Mouse (Mus musculus): ENCODE measurements around the gene Smtnl2. TPM values are rescaled to one million over a fixed set of nuclear protein-coding genes. Genes with fewer than 3 reads are reported as not detected.

Gene Smtnl2
- polyA plus RNA-seq, 1 experiment from 2014 or later = 4.7 TPM

GRCm38 (mm10) chr11:72388113-72388529 lies 23.4 kb downstream of the Smtnl2 start:
- H3K9ac ChIP-seq (ENCODE audit: low read depth, low read length) = no peak overlapping the region
- no peak overlapping the region for H3K4me2 ChIP-seq (replicated peaks; ENCODE audit: low read depth, low read length)
- no peaks in the 10 kb centered on the region for H3K9me3 ChIP-seq (ENCODE audit: control insufficient read depth, low read length)
- no peak overlapping the region for H3K4me3 ChIP-seq (ENCODE audit: low read depth, low read length)
- 96% methylated on average over 6 of the region's 6 CpGs for WGBS
- ATAC-seq (ENCODE audit: low FRiP score) (no peak), DNase-seq (ENCODE audit: low spot score) (no peak)
- no peaks in the 10 kb centered on the region for H3K4me1 ChIP-seq (replicated peaks; ENCODE audit: control insufficient read depth, insufficient read depth, low read length)
- H3K36me3 ChIP-seq (ENCODE audit: control insufficient read depth, insufficient read depth, low read length) = no peaks in the 10 kb centered on the region
- no peaks in the 10 kb centered on the region for H3K27me3 ChIP-seq (ENCODE audit: control insufficient read depth, insufficient read depth, low read length)
- H3K27ac ChIP-seq (ENCODE audit: low read depth, low read length) = no peak overlapping the region

- ATAC-seq (ENCODE audit: low FRiP score) = no peak
- no peaks in the 10 kb centered on the region for H3K27me3 ChIP-seq (ENCODE audit: control insufficient read depth, insufficient read depth, low read length)
- no peak overlapping the region for H3K4me2 ChIP-seq (replicated peaks; ENCODE audit: low read depth, low read length)
- H3K4me3 ChIP-seq (ENCODE audit: low read depth, low read length) = no peak overlapping the region
- H3K27ac ChIP-seq (ENCODE audit: low read depth, low read length) = no peak overlapping the region
- no peak for DNase-seq (ENCODE audit: low spot score)
- no peak overlapping the region for H3K9ac ChIP-seq (ENCODE audit: low read depth, low read length)
- H3K36me3 ChIP-seq (ENCODE audit: control insufficient read depth, insufficient read depth, low read length) = no peaks in the 10 kb centered on the region
- H3K4me1 ChIP-seq (replicated peaks; ENCODE audit: control insufficient read depth, insufficient read depth, low read length) = peaks cover 3% of the 10 kb centered on the region; the same call in 1 of the 2 replicates
- no peaks in the 10 kb centered on the region for H3K9me3 ChIP-seq (ENCODE audit: control insufficient read depth, low read length)
- 75% methylated on average over 4 of the region's 4 CpGs for WGBS
These were observed 32.2 kb downstream of the Smtnl2 start for GRCm38 (mm10) chr11:72379351-72379750.

- WGBS = 75% methylated on average over 7 of the region's 7 CpGs
- no peaks in the 10 kb centered on the region for H3K36me3 ChIP-seq (ENCODE audit: control insufficient read depth, insufficient read depth, low read length)
- H3K4me1 ChIP-seq (replicated peaks; ENCODE audit: control insufficient read depth, insufficient read depth, low read length) = peaks cover 3% of the 10 kb centered on the region; the same call in 1 of the 2 replicates
- DNase-seq (ENCODE audit: low spot score) = no peak
- H3K4me2 ChIP-seq (replicated peaks; ENCODE audit: low read depth, low read length) = no peak overlapping the region
- H3K4me3 ChIP-seq (ENCODE audit: low read depth, low read length) = no peak overlapping the region
- ATAC-seq (ENCODE audit: low FRiP score) = no peak
- no peaks in the 10 kb centered on the region for H3K27me3 ChIP-seq (ENCODE audit: control insufficient read depth, insufficient read depth, low read length)
- no peak overlapping the region for H3K9ac ChIP-seq (ENCODE audit: low read depth, low read length)
- no peak overlapping the region for H3K27ac ChIP-seq (ENCODE audit: low read depth, low read length)
- no peaks in the 10 kb centered on the region for H3K9me3 ChIP-seq (ENCODE audit: control insufficient read depth, low read length)
These were observed 33.3 kb downstream of the Smtnl2 start for GRCm38 (mm10) chr11:72378222-72378621.

GRCm38 (mm10) chr11:72376562-72376961 lies 35.0 kb downstream of the Smtnl2 start:
- Histone ChIP-seq H3K9me3 (ENCODE audit: control insufficient read depth, low read length) (no peaks in the 10 kb centered on the region), H3K4me1 (replicated peaks; ENCODE audit: control insufficient read depth, insufficient read depth, low read length) (peaks cover 3% of the 10 kb centered on the region; the same call in 1 of the 2 replicates), H3K27me3 (ENCODE audit: control insufficient read depth, insufficient read depth, low read length) (no peaks in the 10 kb centered on the region), H3K9ac (ENCODE audit: low read depth, low read length) (no peak overlapping the region), H3K4me2 (replicated peaks; ENCODE audit: low read depth, low read length) (no peak overlapping the region), H3K4me3 (ENCODE audit: low read depth, low read length) (no peak overlapping the region), H3K36me3 (ENCODE audit: control insufficient read depth, insufficient read depth, low read length) (no peaks in the 10 kb centered on the region), H3K27ac (ENCODE audit: low read depth, low read length) (no peak overlapping the region)
- 77% methylated on average over 2 of the region's 2 CpGs for WGBS
- DNase-seq (ENCODE audit: low spot score) (no peak), ATAC-seq (ENCODE audit: low FRiP score) (no peak)

GRCm38 (mm10) chr11:72369904-72370672 lies 41.4 kb downstream of the Smtnl2 start:
- H3K4me3 ChIP-seq (ENCODE audit: low read depth, low read length) = no peak overlapping the region
- no peak overlapping the region for H3K9ac ChIP-seq (ENCODE audit: low read depth, low read length)
- 35% methylated on average over 12 of the region's 12 CpGs for WGBS
- H3K4me1 ChIP-seq (replicated peaks; ENCODE audit: control insufficient read depth, insufficient read depth, low read length) = no peaks in the 10 kb centered on the region
- no peak for DNase-seq (ENCODE audit: low spot score)
- H3K4me2 ChIP-seq (replicated peaks; ENCODE audit: low read depth, low read length) = no peak overlapping the region
- ATAC-seq (ENCODE audit: low FRiP score) = no peak
- no peaks in the 10 kb centered on the region for H3K36me3 ChIP-seq (ENCODE audit: control insufficient read depth, insufficient read depth, low read length)
- no peaks in the 10 kb centered on the region for H3K27me3 ChIP-seq (ENCODE audit: control insufficient read depth, insufficient read depth, low read length)
- H3K9me3 ChIP-seq (ENCODE audit: control insufficient read depth, low read length) = no peaks in the 10 kb centered on the region
- H3K27ac ChIP-seq (ENCODE audit: low read depth, low read length) = no peak overlapping the region

- H3K4me2 ChIP-seq (replicated peaks; ENCODE audit: low read depth, low read length) = no peak overlapping the region
- WGBS = 71% methylated on average over 11 of the region's 11 CpGs
- ATAC-seq (ENCODE audit: low FRiP score) (no peak), DNase-seq (ENCODE audit: low spot score) (no peak)
- H3K27me3 ChIP-seq (ENCODE audit: control insufficient read depth, insufficient read depth, low read length) = no peaks in the 10 kb centered on the region
- no peaks in the 10 kb centered on the region for H3K36me3 ChIP-seq (ENCODE audit: control insufficient read depth, insufficient read depth, low read length)
- no peaks in the 10 kb centered on the region for H3K4me1 ChIP-seq (replicated peaks; ENCODE audit: control insufficient read depth, insufficient read depth, low read length)
- H3K9me3 ChIP-seq (ENCODE audit: control insufficient read depth, low read length) = no peaks in the 10 kb centered on the region
- H3K27ac ChIP-seq (ENCODE audit: low read depth, low read length) = no peak overlapping the region
- no peak overlapping the region for H3K9ac ChIP-seq (ENCODE audit: low read depth, low read length)
- H3K4me3 ChIP-seq (ENCODE audit: low read depth, low read length) = no peak overlapping the region
These were observed 43.4 kb downstream of the Smtnl2 start for GRCm38 (mm10) chr11:72367934-72368674.

GRCm38 (mm10) chr11:72366126-72366525 lies 45.4 kb downstream of the Smtnl2 start:
- Histone ChIP-seq H3K27ac (ENCODE audit: low read depth, low read length) (no peak overlapping the region), H3K4me1 (replicated peaks; ENCODE audit: control insufficient read depth, insufficient read depth, low read length) (no peaks in the 10 kb centered on the region), H3K36me3 (ENCODE audit: control insufficient read depth, insufficient read depth, low read length) (no peaks in the 10 kb centered on the region), H3K9me3 (ENCODE audit: control insufficient read depth, low read length) (no peaks in the 10 kb centered on the region), H3K4me3 (ENCODE audit: low read depth, low read length) (no peak overlapping the region), H3K4me2 (replicated peaks; ENCODE audit: low read depth, low read length) (no peak overlapping the region), H3K27me3 (ENCODE audit: control insufficient read depth, insufficient read depth, low read length) (no peaks in the 10 kb centered on the region), H3K9ac (ENCODE audit: low read depth, low read length) (no peak overlapping the region)
- no peak for DNase-seq (ENCODE audit: low spot score)
- ATAC-seq (ENCODE audit: low FRiP score) = no peak
- WGBS = 87% methylated on average over 9 of the region's 9 CpGs

GRCm38 (mm10) chr11:72364526-72364925 lies 47.0 kb downstream of the Smtnl2 start:
- H3K27me3 ChIP-seq (ENCODE audit: control insufficient read depth, insufficient read depth, low read length) = no peaks in the 10 kb centered on the region
- H3K4me1 ChIP-seq (replicated peaks; ENCODE audit: control insufficient read depth, insufficient read depth, low read length) = no peaks in the 10 kb centered on the region
- H3K27ac ChIP-seq (ENCODE audit: low read depth, low read length) = no peak overlapping the region
- no peak overlapping the region for H3K9ac ChIP-seq (ENCODE audit: low read depth, low read length)
- no peaks in the 10 kb centered on the region for H3K9me3 ChIP-seq (ENCODE audit: control insufficient read depth, low read length)
- ATAC-seq (ENCODE audit: low FRiP score) (no peak), DNase-seq (ENCODE audit: low spot score) (no peak)
- WGBS = 91% methylated on average over 5 of the region's 5 CpGs
- H3K4me3 ChIP-seq (ENCODE audit: low read depth, low read length) = no peak overlapping the region
- H3K36me3 ChIP-seq (ENCODE audit: control insufficient read depth, insufficient read depth, low read length) = no peaks in the 10 kb centered on the region
- H3K4me2 ChIP-seq (replicated peaks; ENCODE audit: low read depth, low read length) = no peak overlapping the region
